Mouse (Mus musculus): Measurements from ENCODE around the gene Mrgprf. TPM values are rescaled to one million over a fixed set of nuclear protein-coding genes. Genes with fewer than 3 reads are reported as not detected.

Mrgprf gene
- polyA plus RNA-seq, 1 experiment from 2014 or later, result 3.7 TPM

DNA sequence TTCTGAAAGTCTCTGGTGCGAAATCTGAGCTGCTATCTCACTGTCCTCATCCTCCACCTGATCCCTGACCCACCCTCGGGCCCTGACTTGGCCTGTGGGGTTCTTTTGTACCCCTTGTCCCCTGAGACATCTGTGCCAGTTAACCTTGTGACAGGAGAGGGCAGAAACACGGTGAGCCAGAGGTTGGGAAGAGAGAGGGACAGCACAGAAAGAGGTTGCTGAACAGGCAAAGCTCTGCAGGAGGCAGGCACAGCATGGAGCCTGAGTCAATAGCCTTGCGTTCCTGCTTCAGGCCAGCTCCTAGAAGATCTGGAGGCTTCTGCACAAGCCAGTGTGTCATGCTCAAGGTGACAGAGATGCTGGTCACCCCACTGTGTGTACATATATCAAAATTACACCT is 23.0 kb downstream of the Mrgprf start:
- Histone ChIP-seq H3K4me1 (no peaks in the 10 kb centered on the region), H3K9ac (no peak overlapping the region), H3K27ac (no peak overlapping the region), H3K9me3 (replicated peaks) (no peaks in the 10 kb centered on the region), H3K4me2 (no peak overlapping the region), H3K27me3 (no peaks in the 10 kb centered on the region), H3K4me3 (replicated peaks) (no peak overlapping the region), H3K36me3 (no peaks in the 10 kb centered on the region)
- 31% methylated on average over 4 of the region's 4 CpGs for WGBS
- no peak for ATAC-seq (replicated peaks; ENCODE audit: low FRiP score)

DNA sequence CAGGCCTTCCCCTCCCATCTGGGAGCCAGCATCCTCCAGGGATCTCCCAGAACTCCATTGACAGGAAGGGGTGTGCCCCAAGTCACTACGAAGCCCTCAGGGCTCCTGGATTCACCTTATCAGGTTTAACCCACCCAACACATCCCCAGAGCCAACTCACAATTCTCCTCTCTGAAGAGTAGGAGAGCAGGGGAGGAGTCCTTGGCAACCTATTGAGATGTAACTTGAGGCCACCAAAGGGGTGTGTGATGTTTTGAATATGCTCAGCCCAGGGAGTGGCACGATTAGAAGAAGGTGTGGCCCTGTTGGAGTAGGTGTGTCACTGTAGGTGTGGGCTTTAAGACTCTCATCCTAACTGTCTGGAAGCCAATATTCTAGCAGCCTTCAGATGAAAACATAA is 25.1 kb downstream of the Mrgprf start:
- H3K4me3 ChIP-seq (replicated peaks), result no peak overlapping the region
- H3K9me3 ChIP-seq (replicated peaks), result no peaks in the 10 kb centered on the region
- H3K27me3 ChIP-seq, result no peaks in the 10 kb centered on the region
- no peak overlapping the region for H3K4me2 ChIP-seq
- no peak overlapping the region for H3K27ac ChIP-seq
- H3K9ac ChIP-seq, result no peak overlapping the region
- peaks cover 14% of the 10 kb centered on the region for H3K4me1 ChIP-seq
- no peaks in the 10 kb centered on the region for H3K36me3 ChIP-seq
- WGBS, result 40% methylated on average over 2 of the region's 2 CpGs
- no peak for ATAC-seq (replicated peaks; ENCODE audit: low FRiP score)

DNA sequence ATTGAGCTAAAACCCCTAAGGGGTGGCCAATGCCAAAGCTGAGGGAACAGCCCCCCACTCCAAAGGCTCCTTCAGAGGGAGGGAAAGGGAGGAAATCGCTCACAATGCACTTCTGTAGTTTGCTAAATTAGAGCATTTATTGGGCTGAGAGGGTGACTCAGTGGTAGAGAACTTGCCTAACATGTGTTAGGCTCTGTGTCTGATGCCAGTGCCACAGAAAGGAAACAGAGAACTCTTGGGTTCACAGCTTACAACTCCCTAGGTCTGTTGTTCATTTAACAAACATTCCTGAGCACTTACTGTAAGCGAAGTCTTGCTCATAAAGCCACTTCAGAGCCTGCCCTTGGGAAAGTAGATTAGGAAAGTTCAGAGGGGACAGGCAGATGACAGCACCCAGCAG is 29.4 kb downstream of the Mrgprf start:
- H3K4me1 ChIP-seq, result peaks cover 26% of the 10 kb centered on the region
- H3K27ac ChIP-seq, result no peak overlapping the region
- ATAC-seq (replicated peaks; ENCODE audit: low FRiP score), result no peak
- no peak overlapping the region for H3K4me2 ChIP-seq
- H3K36me3 ChIP-seq, result no peaks in the 10 kb centered on the region
- no peak overlapping the region for H3K9ac ChIP-seq
- WGBS, result 48% methylated on average over 2 of the region's 2 CpGs
- H3K4me3 ChIP-seq (replicated peaks), result no peak overlapping the region
- no peaks in the 10 kb centered on the region for H3K27me3 ChIP-seq
- H3K9me3 ChIP-seq (replicated peaks), result no peaks in the 10 kb centered on the region

DNA sequence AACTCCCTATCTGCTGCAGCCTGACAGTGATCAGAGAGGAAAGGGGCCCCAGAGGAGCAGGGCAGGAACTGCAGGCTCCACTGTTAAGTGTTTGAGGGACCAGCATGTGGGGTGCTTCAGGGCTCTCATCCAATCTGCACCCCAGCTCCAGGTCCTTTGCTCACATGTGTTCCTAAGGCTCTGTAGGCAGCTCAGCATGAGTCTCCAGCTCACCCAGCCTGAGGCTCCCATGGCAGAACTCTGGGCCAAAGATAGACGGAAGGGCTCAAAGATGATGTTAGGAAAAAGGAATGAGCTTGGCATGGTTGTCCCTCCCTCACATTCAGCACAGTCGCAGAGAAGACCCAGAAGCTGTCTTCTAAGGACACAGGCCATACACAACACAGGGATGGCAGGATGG is 30.0 kb downstream of the Mrgprf start:
- no peaks in the 10 kb centered on the region for H3K27me3 ChIP-seq
- no peak overlapping the region for H3K27ac ChIP-seq
- no peak overlapping the region for H3K4me3 ChIP-seq (replicated peaks)
- WGBS, result 85% methylated on average over 2 of the region's 2 CpGs
- H3K4me1 ChIP-seq, result peaks cover 26% of the 10 kb centered on the region
- no peak overlapping the region for H3K4me2 ChIP-seq
- no peak for ATAC-seq (replicated peaks; ENCODE audit: low FRiP score)
- no peaks in the 10 kb centered on the region for H3K9me3 ChIP-seq (replicated peaks)
- no peak overlapping the region for H3K9ac ChIP-seq
- H3K36me3 ChIP-seq, result no peaks in the 10 kb centered on the region

DNA sequence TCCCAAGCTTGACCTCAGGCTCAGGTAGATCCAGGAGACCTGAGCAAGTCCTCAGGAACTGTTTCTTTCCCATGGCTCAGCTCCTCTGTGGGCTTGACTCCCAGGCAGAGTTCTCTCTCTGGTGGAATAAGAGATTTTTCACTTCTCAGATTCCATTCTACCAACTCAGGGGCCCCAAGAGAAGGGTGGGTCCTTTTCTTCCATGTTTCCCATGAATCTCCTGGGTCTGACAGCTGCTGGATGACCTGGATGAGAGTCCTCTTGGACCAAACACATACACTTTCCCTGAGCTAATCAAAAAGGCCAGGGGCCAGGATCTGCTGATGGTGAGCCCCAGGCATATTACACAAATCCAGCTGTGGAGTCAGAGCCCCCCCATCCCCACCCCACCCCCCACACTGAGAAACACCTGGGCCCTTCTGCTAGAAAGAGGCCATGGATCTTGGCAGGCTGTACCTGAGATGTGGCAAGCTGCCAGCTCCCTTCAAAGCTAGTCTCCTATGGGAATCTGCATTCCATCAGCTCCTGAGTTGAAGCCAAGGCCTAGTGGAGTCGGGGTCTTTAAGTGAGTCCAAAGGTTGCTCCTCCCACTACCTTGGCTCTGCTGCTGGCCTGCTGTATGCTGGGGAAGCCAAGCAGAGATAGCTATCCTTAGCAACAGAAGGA is 31.9 kb downstream of the Mrgprf start:
- Histone ChIP-seq H3K27me3 (no peaks in the 10 kb centered on the region), H3K36me3 (no peaks in the 10 kb centered on the region), H3K9ac (no peak overlapping the region), H3K27ac (0 out of 2 replicates have a peak overlapping the region, but pooled peaks have one; percentile 9), H3K4me3 (replicated peaks) (no peak overlapping the region), H3K4me2 (no peak overlapping the region), H3K9me3 (replicated peaks) (no peaks in the 10 kb centered on the region), H3K4me1 (peaks cover 26% of the 10 kb centered on the region)
- peak; percentile 52; the same call in 1 of the 2 replicates for ATAC-seq (replicated peaks; ENCODE audit: low FRiP score)
- WGBS, result 38% methylated on average over 1 of the region's 1 CpGs

DNA sequence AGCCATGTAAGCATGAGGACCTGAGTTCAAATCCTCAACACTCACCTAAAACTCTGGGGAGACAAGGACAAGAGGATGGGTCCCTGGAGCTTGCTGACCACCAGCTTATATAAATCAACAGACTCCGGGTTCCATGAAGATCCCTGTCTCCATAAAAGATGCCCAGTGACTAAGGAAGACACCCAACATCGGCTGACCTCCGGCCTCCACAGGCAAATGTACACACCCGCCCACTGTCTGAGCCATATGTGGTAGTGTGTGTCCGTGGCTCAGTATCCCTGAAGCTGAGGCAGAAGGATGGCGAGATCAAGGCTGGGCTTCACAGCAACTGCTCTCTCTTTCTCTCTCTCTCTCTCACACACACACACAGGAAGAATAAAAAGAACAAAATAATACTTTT is 33.3 kb downstream of the Mrgprf start:
- 87% methylated on average over 6 of the region's 6 CpGs for WGBS
- no peak overlapping the region for H3K4me3 ChIP-seq (replicated peaks)
- peaks cover 26% of the 10 kb centered on the region for H3K4me1 ChIP-seq
- no peaks in the 10 kb centered on the region for H3K27me3 ChIP-seq
- no peak overlapping the region for H3K9ac ChIP-seq
- no peak overlapping the region for H3K4me2 ChIP-seq
- no peak for ATAC-seq (replicated peaks; ENCODE audit: low FRiP score)
- H3K9me3 ChIP-seq (replicated peaks), result no peaks in the 10 kb centered on the region
- H3K27ac ChIP-seq, result no peak overlapping the region
- H3K36me3 ChIP-seq, result no peaks in the 10 kb centered on the region

DNA sequence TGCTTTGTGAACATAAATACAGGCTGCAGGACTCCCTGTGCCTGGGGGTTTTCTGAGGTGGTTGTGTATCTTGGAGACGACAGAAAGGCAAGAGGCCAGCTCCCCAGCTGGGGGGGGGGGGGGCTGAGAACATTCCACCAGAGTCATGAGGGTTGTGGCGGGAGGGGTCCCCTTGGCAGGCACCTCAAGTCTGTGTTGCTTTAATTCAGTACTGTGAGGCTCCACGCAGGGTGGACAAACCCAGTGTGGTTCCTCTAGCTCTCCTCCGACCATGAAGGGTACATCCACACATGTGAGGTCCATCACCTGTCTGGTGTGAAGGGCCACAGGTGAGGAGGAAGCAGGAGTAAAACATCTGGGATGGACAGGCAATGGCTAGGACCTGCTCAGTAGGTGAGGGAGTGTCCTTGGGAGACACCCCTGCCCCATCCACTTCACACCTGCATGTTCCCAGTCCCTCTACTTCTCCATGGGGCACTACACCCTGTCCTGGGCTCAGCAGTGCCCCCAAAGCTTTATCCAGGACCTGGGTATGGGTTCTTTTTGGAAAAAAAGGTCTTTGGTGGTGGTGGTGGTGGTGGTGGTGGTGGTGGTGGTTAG is 33.9 kb downstream of the Mrgprf start:
- H3K4me2 ChIP-seq, result no peak overlapping the region
- H3K27me3 ChIP-seq, result no peaks in the 10 kb centered on the region
- no peaks in the 10 kb centered on the region for H3K9me3 ChIP-seq (replicated peaks)
- no peaks in the 10 kb centered on the region for H3K36me3 ChIP-seq
- no peak for ATAC-seq (replicated peaks; ENCODE audit: low FRiP score)
- 63% methylated on average over 4 of the region's 4 CpGs for WGBS
- H3K4me3 ChIP-seq (replicated peaks), result no peak overlapping the region
- peaks cover 21% of the 10 kb centered on the region for H3K4me1 ChIP-seq
- H3K9ac ChIP-seq, result no peak overlapping the region
- no peak overlapping the region for H3K27ac ChIP-seq

DNA sequence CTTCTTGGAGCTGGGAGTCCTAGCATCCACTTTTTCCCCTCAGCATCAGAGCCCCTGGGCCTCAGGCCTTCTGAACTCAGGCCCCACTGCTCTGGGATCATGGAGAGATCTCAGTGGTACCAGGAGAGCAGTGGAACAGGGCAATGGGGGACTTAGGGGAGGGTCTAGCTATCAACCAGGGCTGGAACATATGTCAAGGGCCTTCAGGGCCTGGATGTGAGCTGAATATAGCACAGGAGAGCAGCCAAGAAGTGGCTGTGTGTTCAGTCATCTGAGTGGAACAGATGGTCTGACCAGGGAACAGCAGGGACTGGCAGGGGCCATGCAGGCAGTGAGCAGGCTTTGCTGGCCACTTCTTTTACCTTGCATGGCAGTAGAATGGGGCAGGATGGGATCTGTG is 34.6 kb downstream of the Mrgprf start:
- no peak overlapping the region for H3K9ac ChIP-seq
- H3K4me3 ChIP-seq (replicated peaks), result no peak overlapping the region
- no peak overlapping the region for H3K27ac ChIP-seq
- no peak overlapping the region for H3K4me2 ChIP-seq
- no peak for ATAC-seq (replicated peaks; ENCODE audit: low FRiP score)
- H3K36me3 ChIP-seq, result no peaks in the 10 kb centered on the region
- H3K9me3 ChIP-seq (replicated peaks), result no peaks in the 10 kb centered on the region
- H3K4me1 ChIP-seq, result peaks cover 14% of the 10 kb centered on the region
- H3K27me3 ChIP-seq, result no peaks in the 10 kb centered on the region

DNA sequence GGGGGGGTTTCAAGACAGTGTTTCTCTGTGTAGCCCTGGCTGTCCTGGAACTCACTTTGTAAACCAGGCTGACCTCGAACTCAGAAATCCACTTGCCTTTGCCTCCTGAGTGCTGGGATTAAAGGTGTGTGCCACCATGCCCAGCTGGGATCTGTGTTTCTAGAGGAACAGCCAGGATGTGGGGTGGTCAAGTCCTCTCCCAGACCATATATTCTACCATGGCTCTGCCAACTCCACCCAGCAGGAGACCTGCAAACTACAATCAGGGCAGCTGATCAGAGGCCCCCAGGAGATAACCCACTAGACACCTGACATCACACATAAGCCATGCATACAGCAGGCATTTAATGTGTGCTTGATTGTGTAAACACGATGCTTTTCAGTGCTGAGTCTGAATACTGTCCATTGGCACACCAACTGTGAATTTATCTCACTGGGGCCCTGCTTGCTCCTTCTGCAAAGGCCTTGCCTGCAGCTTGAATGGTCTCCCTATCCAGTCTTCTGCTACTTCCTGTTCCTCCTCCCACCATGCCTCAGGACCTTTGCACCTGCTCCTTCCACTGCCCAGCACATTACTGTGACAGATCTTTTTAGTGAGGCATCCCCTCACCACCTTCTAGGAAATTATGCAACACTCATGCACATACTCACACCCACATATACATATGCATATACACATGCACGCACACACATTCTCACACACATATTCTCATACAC is 35.1 kb downstream of the Mrgprf start:
- Histone ChIP-seq H3K27me3 (no peaks in the 10 kb centered on the region), H3K9me3 (replicated peaks) (no peaks in the 10 kb centered on the region), H3K4me3 (replicated peaks) (no peak overlapping the region), H3K36me3 (no peaks in the 10 kb centered on the region), H3K27ac (no peak overlapping the region), H3K4me2 (no peak overlapping the region), H3K4me1 (peaks cover 11% of the 10 kb centered on the region; the same call in 1 of the 2 replicates), H3K9ac (no peak overlapping the region)
- 90% methylated on average over 3 of the region's 3 CpGs for WGBS
- ATAC-seq (replicated peaks; ENCODE audit: low FRiP score), result no peak

DNA sequence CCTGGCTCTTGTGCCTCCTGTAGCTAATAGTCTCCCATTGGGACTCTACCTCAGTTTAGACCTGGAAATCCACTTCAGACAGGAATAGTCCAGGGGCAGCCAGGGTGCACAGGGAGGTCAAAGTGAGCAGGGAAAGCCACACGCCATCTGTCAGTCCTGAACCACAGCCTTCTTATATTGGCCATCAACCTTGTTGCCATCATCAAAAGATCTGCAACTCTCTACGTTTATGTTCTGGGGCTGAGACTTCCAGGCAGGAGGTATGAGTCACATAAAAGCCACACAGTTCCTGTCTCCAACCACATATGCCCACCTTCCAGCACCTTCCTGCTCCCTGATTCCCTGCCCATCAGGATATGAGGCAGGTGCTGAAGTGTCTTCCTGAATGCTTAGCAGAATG is 37.3 kb downstream of the Mrgprf start:
- WGBS, result 74% methylated on average over 2 of the region's 2 CpGs
- ATAC-seq (replicated peaks; ENCODE audit: low FRiP score), result no peak
- H3K4me3 ChIP-seq (replicated peaks), result no peak overlapping the region
- H3K27ac ChIP-seq, result no peak overlapping the region
- 0 out of 2 replicates have a peak, but pooled peaks cover 2% of the 10 kb centered on the region for H3K4me1 ChIP-seq
- no peaks in the 10 kb centered on the region for H3K27me3 ChIP-seq
- H3K36me3 ChIP-seq, result no peaks in the 10 kb centered on the region
- H3K4me2 ChIP-seq, result no peak overlapping the region
- no peak overlapping the region for H3K9ac ChIP-seq
- H3K9me3 ChIP-seq (replicated peaks), result no peaks in the 10 kb centered on the region

DNA sequence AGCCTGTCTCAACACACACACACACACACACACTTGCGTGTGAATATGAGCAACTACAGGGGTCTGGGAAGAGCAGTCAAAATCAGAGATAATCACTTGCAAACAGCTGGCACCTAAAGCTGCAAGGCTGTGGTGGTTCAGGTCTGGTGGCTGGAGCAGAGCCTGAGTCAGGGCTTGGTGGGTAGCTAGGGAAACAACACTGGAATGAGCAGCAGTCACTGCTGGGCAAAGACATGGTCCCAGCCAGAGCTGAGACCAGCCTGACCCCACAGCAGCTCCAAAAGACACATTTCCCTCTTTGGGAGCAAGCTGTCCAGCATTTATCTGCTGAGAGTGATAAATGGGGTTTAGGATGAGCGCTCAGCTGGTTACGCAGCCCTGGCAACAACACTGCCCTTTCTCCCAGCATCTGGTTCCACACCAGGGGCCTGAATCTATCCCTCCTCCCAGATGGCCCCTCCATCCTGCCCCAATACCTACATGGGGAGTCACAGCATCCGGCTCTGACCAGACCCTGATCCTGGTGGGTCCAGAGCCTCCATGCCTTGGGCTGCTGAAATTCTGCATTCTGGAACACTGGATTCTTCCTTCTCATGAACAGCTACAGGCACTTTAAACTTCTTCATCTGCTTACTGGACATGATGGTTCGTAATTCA is 39.7 kb downstream of the Mrgprf start:
- no peak overlapping the region for H3K4me2 ChIP-seq
- no peak overlapping the region for H3K27ac ChIP-seq
- H3K4me1 ChIP-seq, result no peaks in the 10 kb centered on the region
- ATAC-seq (replicated peaks; ENCODE audit: low FRiP score), result 0 out of 2 replicates have a peak, but pooled peaks have one; percentile 18
- H3K27me3 ChIP-seq, result no peaks in the 10 kb centered on the region
- WGBS, result 78% methylated on average over 5 of the region's 5 CpGs
- H3K4me3 ChIP-seq (replicated peaks), result no peak overlapping the region
- no peak overlapping the region for H3K9ac ChIP-seq
- no peaks in the 10 kb centered on the region for H3K36me3 ChIP-seq
- H3K9me3 ChIP-seq (replicated peaks), result no peaks in the 10 kb centered on the region

Data from kidney, embryonic 15.5 days (tissue).